Mouse (Mus musculus) lung, embryonic 15.5 days (tissue): ENCODE measurements around the gene Arap1. TPM values are rescaled to one million over a fixed set of nuclear protein-coding genes. Genes with fewer than 3 reads are reported as not detected.

Experiments used
- ATAC-seq: fragments of 200-750 bp; cut with Nextera tagmentation; 2 replicates; pipeline ENCODE4 v1.8.0; 2017; ENCODE audit warnings: moderate number of reproducible peaks, borderline replicate concordance; ENCODE audit not compliant: low FRiP score, low TSS enrichment; ENCODE audit errors: extremely low read depth
- H3K27ac ChIP-seq: fragments of 300-500 bp; sonication (generic); 2 replicates; pipeline ENCODE4 v1.5.1; 2015; ENCODE audit warnings: moderate library complexity, mild to moderate bottlenecking, inconsistent platforms
- H3K27me3 ChIP-seq: fragments of 300-500 bp; sonication (generic); 2 replicates; pipeline ENCODE4 v1.6.1; 2015; ENCODE audit warnings: inconsistent platforms
- H3K36me3 ChIP-seq: fragments of 300-500 bp; sonication (generic); 2 replicates; pipeline ENCODE4 v1.6.1; 2015; ENCODE audit warnings: inconsistent platforms
- H3K4me1 ChIP-seq: fragments of 300-500 bp; sonication (generic); 2 replicates; pipeline ENCODE4 v1.6.1; 2015; ENCODE audit warnings: inconsistent platforms
- H3K4me2 ChIP-seq: fragments of 300-500 bp; sonication (generic); 2 replicates; pipeline ENCODE4 v1.6.1; 2015; ENCODE audit warnings: inconsistent platforms, mild to moderate bottlenecking, moderate library complexity
- H3K4me3 ChIP-seq: fragments of 300-500 bp; sonication (generic); 2 replicates; pipeline ENCODE4 v1.5.1; 2015; ENCODE audit warnings: mild to moderate bottlenecking, inconsistent platforms
- H3K9ac ChIP-seq: fragments of 300-500 bp; sonication (generic); 2 replicates; pipeline ENCODE4 v1.6.1; 2015; ENCODE audit warnings: inconsistent platforms
- H3K9me3 ChIP-seq: fragments of 300-500 bp; sonication (generic); 2 replicates; pipeline ENCODE4 v1.6.1; 2016; ENCODE audit warnings: inconsistent platforms
- WGBS: fragments of 180-500 bp; shearing (Covaris S2); methylation state at CpG from one replicate; pipeline ENCODE4 v1.1.7; 2015; 5-methylcytosine and 5-hydroxymethylcytosine counted together
- polyA plus RNA-seq: library from polyadenylated mRNA; unstranded; fragments of >200 nt; fragmentation: Nextera tagmentation; extraction: Ambion mirVana; gene quantifications from 2 replicates; pipeline ENCODE4 v1.2.1, GENCODE M21; 2015

Gene Arap1
- polyA plus RNA-seq = 105 and 109 TPM in 2 replicates

DNA sequence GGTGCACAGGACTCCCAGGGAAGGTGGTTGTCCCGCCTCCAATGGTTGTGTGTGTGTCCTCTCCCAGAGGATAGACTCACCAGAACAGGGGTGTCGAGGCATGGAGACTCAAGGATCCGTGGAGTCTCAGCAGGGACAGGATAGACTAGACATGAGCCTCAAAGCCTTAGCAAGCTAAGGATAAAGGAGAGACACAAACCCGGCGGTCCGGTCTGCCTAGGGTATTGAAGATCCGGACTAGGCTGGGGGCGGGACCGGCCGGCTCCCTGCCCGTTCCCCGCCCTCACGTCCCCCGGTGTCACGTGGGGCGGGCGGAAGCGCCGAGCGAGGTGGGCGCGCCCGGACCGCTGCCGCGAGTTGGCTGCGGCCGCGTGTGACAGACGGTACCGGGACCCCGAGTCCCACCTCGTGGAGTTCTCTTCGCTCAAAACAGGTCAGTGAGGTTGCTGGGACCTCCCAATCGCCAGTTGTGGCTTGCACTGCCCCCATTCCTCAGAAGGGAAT lies at the start of gene Arap1:
Gene Arap1 (plus strand): TSS at position 301 of the 504 bp plus-strand sequence.
- Histone ChIP-seq H3K4me1 (peaks cover 33% of the 10 kb centered on the region), H3K4me3 (peak within 1 kb of the TSS; percentile 59), H3K9me3 (no peaks in the 10 kb centered on the region), H3K36me3 (0 out of 2 replicates have a peak, but pooled peaks cover 3% of the 10 kb centered on the region), H3K4me2 (peak within 1 kb of the TSS; percentile 98), H3K27me3 (peaks cover 5% of the 10 kb centered on the region; the same call in 1 of the 2 replicates), H3K27ac (no peak within 1 kb of the TSS), H3K9ac (peak within 1 kb of the TSS; percentile 51)
- ATAC-seq = peak; percentile 71
- 2% methylated on average over 35 of the region's 35 CpGs for WGBS

GRCm38 (mm10) chr7:101298375-101298774 lies 49.5 kb upstream of the Arap1 start:
- Histone ChIP-seq H3K9me3 (no peaks in the 10 kb centered on the region), H3K4me1 (peaks cover 33% of the 10 kb centered on the region), H3K9ac (no peak overlapping the region), H3K4me3 (no peak overlapping the region), H3K4me2 (no peak overlapping the region), H3K27ac (no peak overlapping the region), H3K36me3 (no peaks in the 10 kb centered on the region), H3K27me3 (peaks cover 18% of the 10 kb centered on the region; the same call in 1 of the 2 replicates)
- ATAC-seq = no peak
- WGBS = 70% methylated on average over 3 of the region's 3 CpGs

- ATAC-seq = no peak; the same call in 1 of the 2 replicates
- H3K36me3 ChIP-seq = no peaks in the 10 kb centered on the region
- peaks cover 28% of the 10 kb centered on the region for H3K4me1 ChIP-seq
- peaks cover 18% of the 10 kb centered on the region; the same call in 1 of the 2 replicates for H3K27me3 ChIP-seq
- H3K9ac ChIP-seq = peak overlapping the region; percentile 53
- peak overlapping the region; percentile 64 for H3K4me3 ChIP-seq
- no peaks in the 10 kb centered on the region for H3K9me3 ChIP-seq
- WGBS = under 1% methylated on average over 30 of the region's 30 CpGs
- peak overlapping the region; percentile 62 for H3K27ac ChIP-seq
- peak overlapping the region; percentile 90 for H3K4me2 ChIP-seq
Observed at GRCm38 (mm10) chr7:101301361-101301880, 46.4 kb upstream of the Arap1 start.

- H3K9me3 ChIP-seq = no peaks in the 10 kb centered on the region
- H3K27ac ChIP-seq = peak within 1 kb of the TSS; percentile 62
- peak within 1 kb of the TSS; percentile 64 for H3K4me3 ChIP-seq
- ATAC-seq = peak; percentile 94
- H3K4me1 ChIP-seq = peaks cover 22% of the 10 kb centered on the region
- peak within 1 kb of the TSS; percentile 53 for H3K9ac ChIP-seq
- H3K4me2 ChIP-seq = peak within 1 kb of the TSS; percentile 90
- H3K36me3 ChIP-seq = no peaks in the 10 kb centered on the region
- H3K27me3 ChIP-seq = peaks cover 16% of the 10 kb centered on the region; the same call in 1 of the 2 replicates
- WGBS = under 1% methylated on average over 39 of the region's 39 CpGs
Observed at GRCm38 (mm10) chr7:101301881-101302456, 45.9 kb upstream of the Arap1 start, which contains the start of gene Atg16l2. Gene Atg16l2 (minus strand): TSS chr7:101302251.

- Histone ChIP-seq H3K27ac (peak overlapping the region; percentile 62; the same call in 1 of the 2 replicates), H3K9ac (no peak overlapping the region), H3K9me3 (no peaks in the 10 kb centered on the region), H3K36me3 (no peaks in the 10 kb centered on the region), H3K27me3 (peaks cover 12% of the 10 kb centered on the region; the same call in 1 of the 2 replicates), H3K4me1 (peaks cover 19% of the 10 kb centered on the region), H3K4me3 (peak overlapping the region; percentile 64), H3K4me2 (peak overlapping the region; percentile 90)
- no peak for ATAC-seq
- WGBS = 30% methylated on average over 7 of the region's 7 CpGs
Observed at GRCm38 (mm10) chr7:101302691-101303090, 45.2 kb upstream of the Arap1 start.

DNA sequence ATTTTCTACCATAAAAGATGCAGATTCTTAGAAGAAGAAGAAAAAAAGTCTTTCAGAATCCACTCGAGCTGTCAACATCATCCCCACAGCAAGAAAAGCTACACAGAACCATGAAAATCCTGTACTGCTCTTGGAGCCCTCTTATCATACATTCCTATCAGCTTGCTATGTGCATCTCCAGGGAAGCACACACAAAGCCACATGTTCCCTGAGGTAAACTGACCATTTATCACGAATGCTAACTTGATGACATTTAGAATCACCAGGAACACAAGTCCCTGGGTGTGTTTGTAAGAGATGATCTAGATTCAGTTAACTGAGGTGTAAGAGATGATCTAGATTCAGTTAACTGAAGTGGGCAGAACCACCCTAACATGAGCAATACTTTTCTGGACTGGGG lies 41.0 kb upstream of the Arap1 start:
- no peaks in the 10 kb centered on the region for H3K27me3 ChIP-seq
- H3K27ac ChIP-seq = no peak overlapping the region
- H3K4me1 ChIP-seq = peaks cover 14% of the 10 kb centered on the region
- no peaks in the 10 kb centered on the region for H3K9me3 ChIP-seq
- no peak for ATAC-seq
- no peak overlapping the region for H3K4me3 ChIP-seq
- WGBS = 25% methylated on average over 2 of the region's 2 CpGs
- H3K9ac ChIP-seq = no peak overlapping the region
- no peak overlapping the region for H3K4me2 ChIP-seq
- H3K36me3 ChIP-seq = no peaks in the 10 kb centered on the region

DNA sequence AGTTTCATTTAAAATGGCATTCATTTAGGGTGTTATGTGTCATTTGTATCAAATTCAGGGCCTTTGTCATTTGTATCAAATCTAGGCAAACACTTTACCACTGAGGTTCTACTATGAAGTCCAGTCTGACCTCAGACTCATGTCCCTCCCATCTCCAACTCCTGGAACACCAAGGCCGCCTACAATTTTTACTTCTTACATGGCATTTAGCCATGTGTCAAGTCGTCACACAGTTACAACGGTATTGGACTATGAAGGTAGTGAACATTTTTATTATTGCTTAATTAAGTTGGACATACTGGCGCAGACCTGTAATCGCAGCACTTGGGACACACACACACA lies 37.9 kb upstream of the Arap1 start:
- ATAC-seq = no peak

GRCm38 (mm10) chr7:101310327-101311028 lies 37.4 kb upstream of the Arap1 start:
- peak overlapping the region; percentile 62 for H3K9ac ChIP-seq
- WGBS = under 1% methylated on average over 43 of the region's 43 CpGs
- peak overlapping the region; percentile 59 for H3K4me3 ChIP-seq
- no peaks in the 10 kb centered on the region for H3K27me3 ChIP-seq
- H3K27ac ChIP-seq = peak overlapping the region; percentile 99
- H3K36me3 ChIP-seq = no peaks in the 10 kb centered on the region
- peaks cover 8% of the 10 kb centered on the region; the same call in 1 of the 2 replicates for H3K4me1 ChIP-seq
- peak overlapping the region; percentile 65 for H3K4me2 ChIP-seq
- H3K9me3 ChIP-seq = no peaks in the 10 kb centered on the region
- peak; percentile 98 for ATAC-seq

More for the DNA sequence above, 37.9 kb upstream of the Arap1 start:
- H3K9me3 ChIP-seq = no peaks in the 10 kb centered on the region
- peak overlapping the region; percentile 62; the same call in 1 of the 2 replicates for H3K9ac ChIP-seq
- H3K4me2 ChIP-seq = peak overlapping the region; percentile 65
- peaks cover 8% of the 10 kb centered on the region; the same call in 1 of the 2 replicates for H3K4me1 ChIP-seq
- H3K27ac ChIP-seq = peak overlapping the region; percentile 99
- 32% methylated on average over 5 of the region's 5 CpGs for WGBS
- H3K36me3 ChIP-seq = no peaks in the 10 kb centered on the region
- no peaks in the 10 kb centered on the region for H3K27me3 ChIP-seq
- peak overlapping the region; percentile 59 for H3K4me3 ChIP-seq

GRCm38 (mm10) chr7:101311061-101311460 lies 36.8 kb upstream of the Arap1 start:
- H3K27me3 ChIP-seq = no peaks in the 10 kb centered on the region
- 0 out of 2 replicates have a peak overlapping the region, but pooled peaks have one; percentile 99 for H3K27ac ChIP-seq
- ATAC-seq = no peak
- H3K9ac ChIP-seq = no peak overlapping the region
- no peaks in the 10 kb centered on the region for H3K36me3 ChIP-seq
- H3K4me1 ChIP-seq = peaks cover 8% of the 10 kb centered on the region; the same call in 1 of the 2 replicates
- 38% methylated on average over 2 of the region's 2 CpGs for WGBS
- H3K9me3 ChIP-seq = no peaks in the 10 kb centered on the region
- H3K4me3 ChIP-seq = peak overlapping the region; percentile 59
- peak overlapping the region; percentile 46 for H3K4me2 ChIP-seq

GRCm38 (mm10) chr7:101313033-101313432 lies 34.8 kb upstream of the Arap1 start:
- no peaks in the 10 kb centered on the region for H3K9me3 ChIP-seq
- no peak for ATAC-seq

GRCm38 (mm10) chr7:101314396-101314795 lies 33.5 kb upstream of the Arap1 start:
- Histone ChIP-seq H3K27ac (no peak overlapping the region), H3K36me3 (no peaks in the 10 kb centered on the region), H3K4me1 (peaks cover 14% of the 10 kb centered on the region), H3K9ac (no peak overlapping the region), H3K27me3 (no peaks in the 10 kb centered on the region), H3K4me3 (no peak overlapping the region), H3K4me2 (no peak overlapping the region), H3K9me3 (no peaks in the 10 kb centered on the region)
- ATAC-seq = no peak
- 61% methylated on average over 5 of the region's 5 CpGs for WGBS

More at GRCm38 (mm10) chr7:101313033-101313432, 34.8 kb upstream of the Arap1 start:
- WGBS = 60% methylated on average over 3 of the region's 3 CpGs
- no peak overlapping the region for H3K4me3 ChIP-seq
- H3K9ac ChIP-seq = no peak overlapping the region
- no peak overlapping the region for H3K4me2 ChIP-seq
- no peaks in the 10 kb centered on the region for H3K36me3 ChIP-seq
- peaks cover 14% of the 10 kb centered on the region for H3K4me1 ChIP-seq
- H3K27me3 ChIP-seq = no peaks in the 10 kb centered on the region
- H3K27ac ChIP-seq = no peak overlapping the region
